Mouse (Mus musculus) liver, embryonic 13.5 days (tissue): ENCODE results near the gene Pld3. TPM values are rescaled to one million over a fixed set of nuclear protein-coding genes. Genes with fewer than 3 reads are reported as not detected.

Experiments used
- ATAC-seq: fragments of 200-750 bp; cut with Nextera tagmentation; 2 replicates; pipeline ENCODE4 v1.8.0; 2017; ENCODE audit warnings: low read depth, mild to moderate bottlenecking, moderate number of reproducible peaks, moderate library complexity
- DNase-seq: peaks from one replicate; pipeline ENCODE4 v3.0.0; 2022
- H3K27ac ChIP-seq: fragments of 300-500 bp; sonication (generic); 2 replicates; pipeline ENCODE4 v1.5.1; 2015; ENCODE audit warnings: moderate library complexity, mild to moderate bottlenecking, inconsistent platforms
- H3K27me3 ChIP-seq: fragments of 300-500 bp; sonication (generic); 2 replicates; pipeline ENCODE4 v1.6.1; 2015; ENCODE audit warnings: mild to moderate bottlenecking, inconsistent platforms
- H3K36me3 ChIP-seq: fragments of 300-500 bp; sonication (generic); 2 replicates; pipeline ENCODE4 v1.6.1; 2015; ENCODE audit warnings: mild to moderate bottlenecking, inconsistent platforms
- H3K4me1 ChIP-seq: fragments of 300-500 bp; sonication (generic); replicated peaks from 2 replicates; pipeline ENCODE4 v1.6.1; 2015; ENCODE audit warnings: inconsistent platforms
- H3K4me2 ChIP-seq: fragments of 300-500 bp; sonication (generic); 2 replicates; pipeline ENCODE4 v1.6.1; 2015; ENCODE audit warnings: inconsistent platforms, mild to moderate bottlenecking, moderate library complexity
- H3K4me3 ChIP-seq: fragments of 300-500 bp; sonication (generic); replicated peaks from 2 replicates; pipeline ENCODE4 v1.5.1; 2015; ENCODE audit warnings: mild to moderate bottlenecking, inconsistent platforms
- H3K9ac ChIP-seq: fragments of 300-500 bp; sonication (generic); 2 replicates; pipeline ENCODE4 v1.6.1; 2015; ENCODE audit warnings: mild to moderate bottlenecking, inconsistent platforms
- H3K9me3 ChIP-seq: fragments of 300-500 bp; sonication (generic); replicated peaks from 2 replicates; pipeline ENCODE4 v1.6.1; 2016; ENCODE audit warnings: inconsistent platforms
- WGBS: fragments of 180-500 bp; shearing (Covaris S2); methylation state at CpG from one replicate; pipeline ENCODE4 v1.1.7; 2015; ENCODE audit not compliant: insufficient replicate concordance; 5-methylcytosine and 5-hydroxymethylcytosine counted together
- polyA plus RNA-seq: library from polyadenylated mRNA; unstranded; fragments of >200 nt; fragmentation: Nextera tagmentation; extraction: Ambion mirVana; gene quantifications from 2 replicates; pipeline ENCODE4 v1.2.1, GENCODE M21; 2015

Gene Pld3
- polyA plus RNA-seq, 1 experiment from 2014 or later = 53.8 TPM

DNA sequence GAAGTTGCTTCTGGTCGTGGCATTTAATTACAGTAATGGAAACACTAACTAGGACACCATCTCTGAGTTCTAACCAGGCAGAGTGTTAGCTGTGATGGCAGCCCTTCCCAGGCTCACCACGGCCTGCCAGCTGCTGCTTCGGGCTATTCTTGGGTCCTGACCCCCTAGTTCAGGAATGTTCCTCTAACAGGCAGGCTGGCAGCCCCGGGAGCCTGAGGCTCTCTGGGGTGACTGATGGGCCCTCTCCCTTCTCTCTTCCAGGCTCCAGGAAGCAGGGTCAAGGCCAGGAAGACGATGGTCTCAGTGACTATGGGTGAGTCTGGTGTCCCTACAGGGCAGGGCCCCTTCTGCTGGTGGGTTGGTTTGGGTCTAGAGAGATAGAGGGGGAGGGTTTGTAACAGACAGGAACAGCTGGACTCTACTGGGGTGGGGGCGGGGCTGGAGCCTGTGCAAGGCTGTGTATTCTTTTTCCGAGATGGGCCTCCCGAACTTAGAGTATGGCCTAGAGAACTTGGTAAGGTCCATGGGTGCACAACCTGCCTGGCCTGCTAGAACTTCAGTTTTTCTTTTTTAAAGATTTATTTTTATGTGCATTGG lies 7.4 kb upstream of the Pld3 start:
- ATAC-seq (0 out of 2 replicates have a peak, but pooled peaks have one; percentile 34), DNase-seq (no peak)
- peaks cover 78% of the 10 kb centered on the region for H3K36me3 ChIP-seq
- H3K27ac ChIP-seq = peak overlapping the region; percentile 2; the same call in 1 of the 2 replicates
- peaks cover 12% of the 10 kb centered on the region for H3K4me1 ChIP-seq
- no peaks in the 10 kb centered on the region for H3K27me3 ChIP-seq
- 0 out of 2 replicates have a peak overlapping the region, but pooled peaks have one; percentile 9 for H3K9ac ChIP-seq
- H3K9me3 ChIP-seq = no peaks in the 10 kb centered on the region
- WGBS = 46% methylated on average over 8 of the region's 8 CpGs
- H3K4me2 ChIP-seq = peak overlapping the region; percentile 23; the same call in 1 of the 2 replicates
- H3K4me3 ChIP-seq = no peak overlapping the region

GRCm38 (mm10) chr7:27552070-27552469 lies 948 bp downstream of the Pld3 start:
- DNase-seq (no peak), ATAC-seq (no peak)
- H3K4me1 ChIP-seq = peaks cover 31% of the 10 kb centered on the region
- H3K9ac ChIP-seq = peak overlapping the region; percentile 87
- peak overlapping the region; percentile 81 for H3K4me2 ChIP-seq
- H3K27me3 ChIP-seq = no peaks in the 10 kb centered on the region
- no peaks in the 10 kb centered on the region for H3K9me3 ChIP-seq
- H3K27ac ChIP-seq = peak overlapping the region; percentile 82
- peak overlapping the region; percentile 84 for H3K4me3 ChIP-seq
- 47% methylated on average over 5 of the region's 5 CpGs for WGBS
- peaks cover 12% of the 10 kb centered on the region for H3K36me3 ChIP-seq

- Histone ChIP-seq H3K27me3 (no peaks in the 10 kb centered on the region), H3K9me3 (no peaks in the 10 kb centered on the region), H3K36me3 (no peaks in the 10 kb centered on the region), H3K9ac (no peak overlapping the region), H3K4me1 (peaks cover 36% of the 10 kb centered on the region), H3K27ac (no peak overlapping the region), H3K4me2 (no peak overlapping the region), H3K4me3 (no peak overlapping the region)
- ATAC-seq = no peak
- no peak for DNase-seq
- WGBS = 56% methylated on average over 6 of the region's 6 CpGs
These were observed 3.4 kb downstream of the Pld3 start for GRCm38 (mm10) chr7:27549597-27549996.

GRCm38 (mm10) chr7:27544675-27545370 lies 8.2 kb downstream of the Pld3 start:
- H3K4me1 ChIP-seq = peaks cover 52% of the 10 kb centered on the region
- H3K4me3 ChIP-seq = no peak overlapping the region
- no peaks in the 10 kb centered on the region for H3K27me3 ChIP-seq
- H3K36me3 ChIP-seq = peaks cover 4% of the 10 kb centered on the region; the same call in 1 of the 2 replicates
- H3K9ac ChIP-seq = no peak overlapping the region
- DNase-seq (no peak), ATAC-seq (no peak)
- H3K9me3 ChIP-seq = no peaks in the 10 kb centered on the region
- WGBS = 53% methylated on average over 12 of the region's 12 CpGs
- no peak overlapping the region for H3K27ac ChIP-seq
- no peak overlapping the region for H3K4me2 ChIP-seq

GRCm38 (mm10) chr7:27543851-27544250 lies 9.2 kb downstream of the Pld3 start:
- DNase-seq = no peak
- peaks cover 59% of the 10 kb centered on the region for H3K4me1 ChIP-seq

GRCm38 (mm10) chr7:27543065-27543464 lies 10.0 kb downstream of the Pld3 start:
- 41% methylated on average over 6 of the region's 6 CpGs for WGBS
- Histone ChIP-seq H3K36me3 (peaks cover 15% of the 10 kb centered on the region), H3K27ac (no peak overlapping the region), H3K27me3 (no peaks in the 10 kb centered on the region), H3K9me3 (no peaks in the 10 kb centered on the region), H3K4me1 (peaks cover 67% of the 10 kb centered on the region), H3K4me3 (peak overlapping the region; percentile 69), H3K9ac (peak overlapping the region; percentile 84), H3K4me2 (peak overlapping the region; percentile 86)
- DNase-seq (no peak), ATAC-seq (no peak)

More at GRCm38 (mm10) chr7:27543851-27544250, 9.2 kb downstream of the Pld3 start:
- no peaks in the 10 kb centered on the region for H3K27me3 ChIP-seq
- peaks cover 12% of the 10 kb centered on the region for H3K36me3 ChIP-seq
- H3K27ac ChIP-seq = peak overlapping the region; percentile 4; the same call in 1 of the 2 replicates
- ATAC-seq = no peak
- no peak overlapping the region for H3K9ac ChIP-seq
- 80% methylated on average over 4 of the region's 4 CpGs for WGBS
- H3K4me3 ChIP-seq = no peak overlapping the region
- H3K9me3 ChIP-seq = no peaks in the 10 kb centered on the region
- H3K4me2 ChIP-seq = no peak overlapping the region

DNA sequence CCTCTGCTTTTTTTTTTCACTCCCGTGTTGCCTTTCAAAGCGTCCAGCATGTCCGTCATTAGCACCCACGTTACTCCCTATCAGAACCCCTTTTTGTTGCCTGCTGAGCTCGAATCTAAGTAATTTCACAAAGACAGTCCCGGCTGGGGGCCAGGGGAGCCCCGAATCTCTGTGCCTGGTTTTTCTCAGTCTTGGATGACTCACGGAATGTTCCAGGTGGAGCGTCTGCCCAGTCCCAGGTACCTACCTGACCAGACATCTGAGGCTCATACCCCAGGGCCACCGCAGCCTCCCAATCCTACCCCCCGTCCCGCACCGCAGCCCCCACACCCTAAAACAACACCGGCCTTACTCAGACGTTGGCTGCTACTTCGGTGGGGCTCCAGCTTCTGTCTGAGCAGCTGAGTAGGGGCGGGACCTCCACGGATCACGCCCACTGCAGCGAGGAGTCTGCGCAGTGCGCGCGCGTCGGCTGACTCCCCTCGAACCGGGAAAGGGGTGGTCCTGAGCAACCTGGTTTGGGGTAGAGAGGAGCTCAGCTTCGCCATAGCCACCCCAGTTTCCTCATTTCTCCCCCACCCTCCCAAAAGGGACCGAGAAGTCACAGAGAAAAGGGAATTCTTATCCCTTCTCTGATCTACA lies 10.5 kb downstream of the Pld3 start:
- DNase-seq (peak; percentile 81), ATAC-seq (peak; percentile 72)
- Histone ChIP-seq H3K4me2 (peak overlapping the region; percentile 86), H3K36me3 (peaks cover 21% of the 10 kb centered on the region), H3K9me3 (no peaks in the 10 kb centered on the region), H3K27ac (peak overlapping the region; percentile 96), H3K4me1 (peaks cover 72% of the 10 kb centered on the region), H3K9ac (peak overlapping the region; percentile 84), H3K4me3 (peak overlapping the region; percentile 69), H3K27me3 (no peaks in the 10 kb centered on the region)
- 3% methylated on average over 30 of the region's 30 CpGs for WGBS

DNA sequence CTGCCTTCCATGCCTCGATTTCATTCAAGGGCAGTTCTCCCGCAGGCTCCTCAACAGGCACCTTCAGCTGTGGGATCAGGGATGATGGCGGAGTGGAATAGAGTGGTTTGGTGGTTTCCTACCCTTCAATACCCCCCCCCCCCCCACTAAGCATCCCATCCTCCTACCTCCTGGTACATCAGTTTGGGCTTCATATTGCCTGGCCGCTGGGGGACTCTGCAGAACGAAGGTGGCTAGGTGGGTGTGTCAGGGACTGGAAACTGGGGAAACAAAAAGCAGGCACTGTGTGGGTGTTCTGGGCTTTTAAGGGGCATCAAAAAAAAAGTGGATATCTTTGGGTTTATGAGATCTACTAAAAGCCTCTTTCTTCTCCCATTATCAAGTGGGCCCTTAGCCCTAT lies 11.1 kb downstream of the Pld3 start:
- Histone ChIP-seq H3K9me3 (no peaks in the 10 kb centered on the region), H3K27me3 (no peaks in the 10 kb centered on the region), H3K4me1 (peaks cover 78% of the 10 kb centered on the region), H3K27ac (peak overlapping the region; percentile 96), H3K9ac (peak overlapping the region; percentile 84), H3K36me3 (peaks cover 27% of the 10 kb centered on the region), H3K4me3 (peak overlapping the region; percentile 69), H3K4me2 (peak overlapping the region; percentile 86)
- WGBS = 56% methylated on average over 5 of the region's 5 CpGs
- DNase-seq = no peak
- no peak for ATAC-seq

GRCm38 (mm10) chr7:27541431-27541830 lies 11.6 kb downstream of the Pld3 start:
- Histone ChIP-seq H3K4me1 (peaks cover 83% of the 10 kb centered on the region), H3K27me3 (no peaks in the 10 kb centered on the region), H3K4me3 (peak overlapping the region; percentile 69), H3K27ac (peak overlapping the region; percentile 96), H3K9ac (peak overlapping the region; percentile 84), H3K4me2 (peak overlapping the region; percentile 86), H3K36me3 (peaks cover 32% of the 10 kb centered on the region), H3K9me3 (no peaks in the 10 kb centered on the region)
- WGBS = 73% methylated on average over 16 of the region's 16 CpGs
- DNase-seq = no peak
- ATAC-seq = no peak

DNA sequence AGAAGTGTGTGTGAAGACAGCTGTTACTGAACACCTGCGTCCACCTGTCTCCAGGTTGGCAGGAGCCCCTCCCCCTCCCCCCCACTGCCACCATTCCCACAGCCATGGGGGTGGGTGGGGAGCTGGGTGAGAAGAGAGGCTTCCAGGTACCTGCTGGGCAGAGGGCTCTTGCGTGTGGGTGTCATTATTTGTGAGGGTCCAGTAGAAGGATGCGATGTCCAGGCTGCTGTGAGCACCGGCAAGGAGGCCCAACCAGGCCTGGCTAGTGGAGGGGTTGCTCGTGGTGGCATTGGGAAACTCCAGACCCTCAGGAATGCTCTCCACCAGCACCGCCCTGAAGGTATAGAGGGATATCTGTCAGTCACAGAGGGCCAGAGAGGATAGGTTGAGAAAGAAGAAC lies 12.1 kb downstream of the Pld3 start:
- ATAC-seq = no peak
- no peaks in the 10 kb centered on the region for H3K9me3 ChIP-seq
- peaks cover 37% of the 10 kb centered on the region for H3K36me3 ChIP-seq
- no peaks in the 10 kb centered on the region for H3K27me3 ChIP-seq
- 79% methylated on average over 6 of the region's 6 CpGs for WGBS
- peak overlapping the region; percentile 86 for H3K4me2 ChIP-seq
- H3K4me3 ChIP-seq = peak overlapping the region; percentile 69
- peak overlapping the region; percentile 84 for H3K9ac ChIP-seq
- no peak for DNase-seq
- peaks cover 88% of the 10 kb centered on the region for H3K4me1 ChIP-seq
- H3K27ac ChIP-seq = peak overlapping the region; percentile 96

DNA sequence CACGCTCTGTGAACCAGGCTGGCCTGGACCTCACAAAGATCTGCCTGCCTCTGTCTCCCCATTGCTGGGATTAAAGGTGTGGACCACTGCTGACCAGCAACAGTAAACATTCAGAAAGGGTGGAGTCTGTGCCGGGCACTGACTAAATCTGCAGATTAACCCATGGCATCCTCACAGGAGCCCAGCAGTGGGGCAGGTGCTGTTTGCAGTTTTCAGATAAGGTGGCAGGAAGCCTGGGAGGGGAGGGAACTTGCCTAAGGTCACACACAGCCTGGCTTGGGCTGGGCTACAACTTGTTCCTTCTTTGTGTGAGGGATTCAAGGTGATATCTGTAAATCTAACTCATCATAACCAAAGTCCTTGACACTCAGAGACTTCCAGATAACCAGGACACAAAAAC lies 12.5 kb downstream of the Pld3 start:
- 42% methylated on average over 2 of the region's 2 CpGs for WGBS
- H3K27me3 ChIP-seq = no peaks in the 10 kb centered on the region
- DNase-seq = peak; percentile 72
- peak overlapping the region; percentile 69 for H3K4me3 ChIP-seq
- H3K9ac ChIP-seq = peak overlapping the region; percentile 84
- no peaks in the 10 kb centered on the region for H3K9me3 ChIP-seq
- H3K4me2 ChIP-seq = peak overlapping the region; percentile 86
- H3K4me1 ChIP-seq = peaks cover 91% of the 10 kb centered on the region
- peaks cover 41% of the 10 kb centered on the region for H3K36me3 ChIP-seq
- ATAC-seq = peak; percentile 88
- peak overlapping the region; percentile 96 for H3K27ac ChIP-seq
